Mouse (Mus musculus) thymus, postnatal 14 days (tissue): ENCODE data around the gene Zfp719.

ENCODE experiments used
- DNase-seq: peaks from one replicate; pipeline ENCODE4 v3.0.0; 2021

The Zfp719 gene

DNA sequence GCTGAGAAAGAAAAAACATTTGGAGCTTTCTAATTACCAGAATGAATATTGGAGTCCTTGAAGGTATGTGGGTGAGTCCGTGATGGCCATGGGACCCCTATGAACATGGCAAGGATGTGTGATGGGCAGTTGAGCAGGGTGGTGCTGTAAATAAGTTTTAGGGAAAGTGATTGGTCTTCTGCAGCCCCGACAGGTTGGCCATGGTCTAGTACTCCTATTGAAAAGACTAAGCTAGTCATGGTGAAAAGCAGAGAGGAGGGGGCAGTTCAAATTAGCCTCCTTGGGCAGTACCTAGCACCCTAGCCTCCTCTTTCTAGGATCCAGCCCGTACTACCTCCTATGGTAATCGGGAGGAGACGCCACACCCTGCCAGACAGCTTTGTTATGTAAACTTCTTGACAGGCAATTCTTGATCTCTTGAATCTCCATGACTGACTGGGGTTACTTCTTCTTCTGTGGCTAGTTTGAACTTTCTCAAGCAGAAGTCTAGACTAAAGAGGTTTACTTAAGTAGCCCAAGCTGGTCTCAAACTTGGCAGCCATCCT, 28.4 kb downstream of the Zfp719 start:
- DNase-seq, result no peak

DNA sequence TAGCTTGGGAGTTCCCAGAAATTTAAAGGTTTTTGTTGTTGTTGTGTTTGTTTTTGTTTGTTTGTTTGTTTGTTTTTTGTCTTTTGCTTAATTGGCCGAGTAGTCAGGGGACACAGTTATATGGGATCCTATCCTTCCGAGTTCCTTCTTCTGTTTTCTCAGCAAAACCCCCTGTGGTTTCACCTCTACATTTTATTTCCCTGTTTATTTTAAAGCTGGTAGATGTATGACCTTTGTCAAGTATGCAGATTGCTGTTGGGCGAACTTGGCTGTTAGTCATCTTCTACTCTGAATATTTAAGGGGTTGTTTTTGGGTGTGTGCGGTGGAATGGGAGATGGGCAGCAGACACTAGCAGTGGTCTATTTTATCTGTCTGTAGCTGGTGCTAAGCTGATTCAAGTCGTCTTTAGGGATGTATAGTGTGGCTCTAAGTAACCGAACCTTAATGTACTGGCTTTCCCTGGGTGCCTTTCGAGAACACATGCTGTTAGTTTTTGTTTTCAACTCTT, 29.0 kb downstream of the Zfp719 start:
- no peak for DNase-seq

- DNase-seq, result no peak
These were observed 34.6 kb downstream of the Zfp719 start for GRCm38 (mm10) chr7:43613816-43614551.

- no peak for DNase-seq
These were observed 43.5 kb downstream of the Zfp719 start for GRCm38 (mm10) chr7:43622927-43623326.

DNA sequence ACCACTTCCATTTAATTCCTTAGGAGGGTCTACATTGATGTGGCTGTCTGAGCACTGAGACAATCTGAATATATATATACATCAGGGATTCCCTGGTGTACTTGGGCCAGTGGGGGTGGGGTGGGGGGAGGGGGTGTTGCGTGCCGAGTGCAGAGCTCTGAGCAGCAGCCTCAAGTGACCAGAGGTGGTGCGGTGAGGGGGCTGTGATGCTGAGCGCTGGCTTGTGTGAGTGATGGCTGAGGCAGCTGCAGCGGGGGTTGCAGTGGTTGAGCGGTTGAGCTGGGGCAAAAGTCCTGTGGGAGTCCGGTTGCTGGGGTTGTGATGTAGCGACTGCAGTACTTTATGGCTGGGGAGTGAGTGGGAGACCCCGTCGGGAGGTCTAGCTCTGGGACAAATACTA, 44.4 kb downstream of the Zfp719 start:
- DNase-seq, result no peak

DNA sequence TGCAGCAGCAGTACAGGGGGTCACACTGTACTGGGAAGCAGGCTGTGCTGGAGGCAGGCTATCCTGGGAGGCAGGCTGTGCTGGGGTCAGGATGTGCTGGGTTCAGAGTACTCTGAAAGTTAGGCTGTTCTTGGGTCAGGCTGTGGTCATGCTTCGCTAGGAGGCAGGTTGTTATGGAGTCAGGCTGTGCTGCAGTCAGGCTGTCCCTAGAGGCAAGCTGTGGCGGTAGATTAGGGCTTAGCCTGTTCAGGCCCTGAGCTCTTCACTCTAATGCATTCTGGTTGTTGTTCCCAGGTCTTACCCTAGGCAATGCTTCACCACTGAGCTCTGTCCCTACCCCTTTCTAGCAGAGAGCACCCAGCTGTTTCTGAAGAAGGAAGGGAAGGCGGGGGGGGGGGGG, 45.7 kb downstream of the Zfp719 start:
- DNase-seq, result no peak

- no peak for DNase-seq
These were observed 46.5 kb downstream of the Zfp719 start for GRCm38 (mm10) chr7:43625794-43626422.

DNA sequence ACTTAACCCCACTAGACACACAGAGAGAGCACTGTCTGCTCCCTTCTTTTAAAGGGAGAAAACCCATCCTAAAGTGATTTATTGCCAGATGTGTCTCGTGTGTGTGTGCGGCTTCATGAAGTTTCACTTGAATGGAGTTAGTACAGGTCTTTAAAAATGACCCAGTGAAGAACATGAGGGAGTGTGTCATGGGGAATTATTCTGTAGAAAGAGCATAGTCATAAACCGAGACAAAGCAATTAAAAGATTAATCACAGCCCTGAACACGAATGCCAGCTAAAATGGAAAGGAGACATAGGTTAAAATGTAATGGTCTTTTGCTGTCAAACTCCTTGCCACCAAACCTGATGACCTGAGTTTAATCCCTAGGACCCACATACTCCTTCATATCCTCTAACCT, 54.5 kb downstream of the Zfp719 start:
- no peak for DNase-seq

DNA sequence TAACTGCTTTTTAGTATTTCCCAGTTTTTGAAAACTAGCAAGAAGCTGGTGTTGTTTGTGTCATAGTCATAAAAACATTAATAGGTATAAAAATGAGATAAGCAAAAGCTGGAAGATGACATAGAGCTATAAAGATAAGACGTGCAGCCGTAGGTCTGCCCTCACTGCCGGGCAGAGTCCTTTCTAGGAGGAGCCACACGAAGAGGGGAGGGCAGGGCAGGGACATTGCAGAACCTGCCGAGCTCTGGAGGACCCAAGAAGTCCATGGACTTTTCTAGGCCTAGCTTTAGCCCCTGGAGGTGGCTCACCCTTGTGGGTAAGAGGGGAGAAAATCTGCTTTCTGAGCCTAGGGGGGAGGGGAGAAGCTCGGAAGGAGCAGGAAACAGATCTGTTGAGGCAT, 55.1 kb downstream of the Zfp719 start, which contains the start of gene Ceacam18:
Gene Ceacam18 (plus strand): TSS at position 208 of the 400 bp plus-strand sequence.
- DNase-seq, result no peak

GRCm38 (mm10) chr7:43636194-43636593, 56.8 kb downstream of the Zfp719 start:
- DNase-seq, result no peak

DNA sequence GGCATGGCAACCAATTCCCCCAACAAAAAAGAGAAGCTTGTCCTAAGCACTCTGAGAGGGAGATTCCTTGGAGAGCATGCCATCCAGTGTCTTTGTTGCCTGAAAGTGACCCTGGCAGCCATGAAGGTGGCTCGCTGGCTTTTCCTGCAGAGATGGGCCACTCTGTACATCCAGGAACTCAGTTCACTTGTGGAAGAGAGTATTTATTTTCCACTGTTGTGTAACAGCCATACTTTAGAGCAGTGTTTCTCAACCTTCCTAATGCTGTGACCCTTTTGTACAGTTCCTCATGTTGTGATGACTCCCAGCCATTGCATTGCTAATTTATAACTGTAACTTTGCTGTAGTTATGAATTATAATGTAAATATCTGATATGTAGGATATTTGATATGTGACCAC, 57.7 kb downstream of the Zfp719 start:
- DNase-seq, result no peak

- no peak for DNase-seq
These were observed 63.2 kb downstream of the Zfp719 start for GRCm38 (mm10) chr7:43642587-43642986.
